8 mouse cellular contexts compared by ENCODE assay signal in genomic region chr2:32816946-32817581, GRCm38 (mm10). TPM values are rescaled to one million over a fixed set of nuclear protein-coding genes. Genes with fewer than 3 reads are reported as not detected.
DNase-seq lines count a peak whose midpoint lies in the region; ATAC-seq lines count a peak whose summit lies in the region.

No protein-coding gene starts in this region.

- peaks cover 19% of the 10 kb centered on the region for H3K36me3 ChIP-seq in forebrain, embryonic 10.5 days (replicated peaks)

- H3K4me1 ChIP-seq in forebrain, embryonic 10.5 days: no peaks in the 10 kb centered on the region

- H3K27ac ChIP-seq in forebrain, embryonic 10.5 days: 0 out of 2 replicates have a peak overlapping the region, but pooled peaks have one; percentile 8

- H3K27me3 ChIP-seq in forebrain, embryonic 10.5 days (ENCODE audit: poor library complexity, severe bottlenecking): no peaks in the 10 kb centered on the region

- no peak overlapping the region for H3K4me3 ChIP-seq in forebrain, embryonic 10.5 days

- no peaks in the 10 kb centered on the region for H3K9me3 ChIP-seq in forebrain, embryonic 10.5 days

- WGBS in forebrain, embryonic 10.5 days: 84% methylated on average over 17 of the region's 17 CpGs

- peak; percentile 74 for ATAC-seq in cerebellum, adult (ENCODE audit: insufficient number of reproducible peaks, low FRiP score, low TSS enrichment)

- DNase-seq in forebrain, embryonic 10.5 days (ENCODE audit: extremely low spot score, low spot score): no peak
- DNase-seq in layer of hippocampus, adult 9-11 months: peak; percentile 87
- DNase-seq in lung, postnatal 25 days (ENCODE audit: low spot score): peak; percentile 42
- no peak for DNase-seq in adrenal gland, postnatal 25 days
- no peak for DNase-seq in thymus, postnatal 10 days (ENCODE audit: low spot score in 2 of 2)
- no peak for DNase-seq in adrenal gland, postnatal 10 days
- DNase-seq in adrenal gland, adult (ENCODE audit: inconsistent age in 2 of 2, low spot score in 1 of 2): no peak

RNA-seq across cellular contexts. Expression of gene Stxbp1, which starts 30.0 kb away (rescaled TPM):
- 18.7 and 20.8 TPM in 2 replicates for polyA plus RNA-seq in forebrain, embryonic 10.5 days (2016; fragmentation: Nextera tagmentation; extraction: Ambion mirVana)
- 15.6 and 22.2 TPM in 2 replicates for total RNA-seq in adrenal gland, postnatal 25 days (2021)
- total RNA-seq in adrenal gland, postnatal 10 days (2021): 10 to 100 TPM; 23.7 to 35.7 TPM

RNA-seq across cellular contexts. Expression of gene Cfap157, which starts 32.8 kb away (rescaled TPM):
- polyA plus RNA-seq in forebrain, embryonic 10.5 days (2016; fragmentation: Nextera tagmentation; extraction: Ambion mirVana): 1.1 and 1.2 TPM in 2 replicates
- total RNA-seq in adrenal gland, postnatal 25 days (2021): not detected in 2 replicates
- not detected for total RNA-seq in adrenal gland, postnatal 10 days (2021)

RNA-seq across cellular contexts. Expression of gene Ptrh1, which starts 41.5 kb away (rescaled TPM):
- polyA plus RNA-seq in forebrain, embryonic 10.5 days (2016; fragmentation: Nextera tagmentation; extraction: Ambion mirVana): 4.4 and 5.1 TPM in 2 replicates
- total RNA-seq in adrenal gland, postnatal 25 days (2021): 5.7 and 5.9 TPM in 2 replicates
- total RNA-seq in adrenal gland, postnatal 10 days (2021): 1 to 10 TPM; 4.8 to 5.0 TPM

RNA-seq across cellular contexts. Expression of gene Ttc16, which starts 41.6 kb away (rescaled TPM):
- 0.32 and 0.36 TPM in 2 replicates for polyA plus RNA-seq in forebrain, embryonic 10.5 days (2016; fragmentation: Nextera tagmentation; extraction: Ambion mirVana)
- total RNA-seq in adrenal gland, postnatal 25 days (2021): 0.15 and 0.24 TPM in 2 replicates
- under 1 TPM in 1 of 2 experiments, not detected in 1; 0.15 TPM for total RNA-seq in adrenal gland, postnatal 10 days (2021)

RNA-seq across cellular contexts. Expression of gene Fam129b, which starts 58.9 kb away (rescaled TPM):
- 22.8 and 25.3 TPM in 2 replicates for polyA plus RNA-seq in forebrain, embryonic 10.5 days (2016; fragmentation: Nextera tagmentation; extraction: Ambion mirVana)
- total RNA-seq in adrenal gland, postnatal 25 days (2021): 14.0 and 15.2 TPM in 2 replicates
- total RNA-seq in adrenal gland, postnatal 10 days (2021): 10 to 100 TPM; 28.9 to 30.7 TPM

Comparison
In these comparisons a context has a peak if more than half of its experiments do, and no peak if none do; other contexts are left out.
1. DNase-seq: peak in layer of hippocampus, adult 9-11 months (single experiment) and lung, postnatal 25 days (single experiment); none in forebrain, embryonic 10.5 days (single experiment), adrenal gland, postnatal 25 days (single experiment), thymus, postnatal 10 days (0 of 2), adrenal gland, postnatal 10 days (single experiment) and adrenal gland, adult (0 of 2).